Mouse (Mus musculus): ENCODE data around the gene Trim28. TPM values are rescaled to one million over a fixed set of nuclear protein-coding genes. Genes with fewer than 3 reads are reported as not detected.

The Trim28 gene
- 112 and 127 TPM in 2 replicates for polyA plus RNA-seq (2012; rRNA removed)

DNA sequence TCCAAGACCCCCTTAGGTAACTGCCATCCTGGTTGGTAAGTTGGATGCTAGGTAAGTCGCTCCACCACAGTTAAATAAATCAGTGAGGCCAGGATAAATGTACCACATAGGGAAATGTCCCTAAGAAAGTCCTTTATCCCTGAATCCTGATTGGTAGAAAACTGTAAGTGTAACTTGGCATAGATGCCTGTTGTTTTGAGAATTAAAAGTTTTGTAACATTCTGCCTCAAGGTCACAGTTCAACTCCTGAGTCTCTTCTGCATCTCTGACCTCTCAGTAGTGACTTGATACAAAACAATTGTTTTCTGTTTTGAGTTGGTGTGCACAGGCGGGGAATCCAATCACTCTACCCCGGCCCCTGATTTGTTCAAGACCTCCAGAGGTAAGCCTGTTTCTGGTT lies at the start of gene Trim28:
Gene Trim28 (plus strand): TSS at position 264 of the 400 bp plus-strand sequence.

DNA sequence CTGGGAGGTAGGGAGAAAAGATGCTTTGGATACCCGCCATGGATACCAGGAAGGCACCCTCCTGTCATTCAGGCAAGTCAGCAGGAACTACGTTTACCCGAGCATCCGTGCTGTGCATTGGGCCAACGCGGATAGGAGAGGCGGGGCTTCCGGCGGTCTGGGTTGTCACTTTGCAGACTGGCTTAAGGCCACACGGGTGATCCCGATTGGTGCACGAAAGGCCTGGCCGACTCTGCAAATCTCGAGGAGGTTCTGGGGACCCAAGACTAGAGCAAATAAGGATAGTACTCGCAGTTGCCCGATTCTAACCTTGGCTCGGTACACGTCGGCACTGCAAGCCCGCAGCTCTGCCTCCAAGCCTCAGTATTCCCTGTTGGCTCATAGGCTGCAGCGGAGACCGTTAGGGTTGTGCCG lies 33.2 kb upstream of the Trim28 start, which contains the start of gene Zfp324:
Gene Zfp324 (plus strand): TSS at position 161 of the 414 bp plus-strand sequence.

GRCm38 (mm10) chr7:12977682-12978389 lies 21.1 kb upstream of the Trim28 start, which contains the start of gene Zfp446:
Gene Zfp446, plus strand, starts transcription at chr7:12977848.

DNA sequence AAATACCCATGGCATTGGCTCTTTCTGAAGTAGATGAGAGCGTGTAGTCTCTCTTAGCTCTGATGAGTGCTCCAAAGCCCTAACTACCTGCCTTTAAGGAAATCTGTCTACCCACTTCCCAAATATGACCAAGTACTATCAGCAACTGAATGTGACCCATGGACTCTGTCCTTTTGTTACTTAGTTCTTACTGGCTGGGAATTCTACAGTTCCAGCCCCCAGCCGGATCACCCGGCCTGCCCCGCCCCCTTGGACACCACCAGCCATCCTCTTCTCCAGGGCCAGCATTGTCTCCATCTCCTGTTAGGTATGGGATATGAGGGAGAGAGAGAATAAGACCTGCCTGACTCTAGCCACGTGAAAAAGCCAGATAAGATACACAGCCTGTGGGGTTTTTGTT lies 861 bp upstream of the Trim28 start, which contains the start of gene Slc27a5:
Gene Slc27a5 (minus strand): TSS at position 140 of the 400 bp plus-strand sequence.

DNA sequence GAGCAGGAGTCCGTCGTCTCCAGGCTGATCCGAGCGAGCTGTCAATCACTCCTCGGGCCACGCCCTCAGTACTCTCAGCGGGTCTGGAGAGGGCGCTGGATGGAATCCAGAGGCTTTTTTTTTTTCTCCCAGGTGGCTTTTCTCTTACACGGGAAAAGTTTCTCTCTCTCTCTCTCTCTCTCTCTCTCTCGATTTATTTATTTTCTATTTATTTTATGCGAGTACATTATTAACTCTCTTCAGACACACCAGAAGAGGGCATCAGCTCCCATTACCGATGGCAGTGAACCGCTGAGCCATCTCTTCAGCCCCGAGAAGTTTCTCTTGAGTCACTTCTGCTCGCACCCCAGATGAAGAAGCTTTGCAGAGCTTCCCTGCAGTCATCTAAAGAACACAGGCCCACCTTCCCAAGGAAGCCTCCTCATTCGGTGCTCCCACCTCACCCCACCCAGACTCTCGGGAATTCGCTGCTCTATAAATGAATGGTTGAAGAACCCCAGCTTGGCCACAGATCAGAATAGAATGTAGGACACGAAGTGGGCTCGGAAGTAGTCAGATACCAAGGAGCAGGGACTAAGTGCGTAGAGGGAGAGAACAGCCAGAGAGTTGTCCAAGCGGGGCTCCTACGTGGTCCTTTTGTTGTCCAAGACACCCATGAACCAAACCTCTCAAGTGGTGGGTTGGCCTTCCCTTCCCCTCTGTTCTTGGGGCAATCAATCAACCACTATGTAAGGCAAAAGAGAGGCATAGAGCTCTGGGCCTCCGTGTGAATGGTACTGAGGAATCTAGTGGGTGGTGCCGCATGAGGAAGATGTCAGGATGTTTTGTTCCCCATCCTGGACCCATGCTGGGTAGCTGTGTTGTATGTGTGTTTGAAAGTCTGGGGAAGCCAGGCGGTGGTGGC lies 11.3 kb downstream of the Trim28 start, which contains the start of gene Zbtb45:
Gene Zbtb45 (minus strand): TSS at position 30 of the 904 bp plus-strand sequence.

GRCm38 (mm10) chr7:13034148-13034977 lies 35.4 kb downstream of the Trim28 start, which contains the start of gene Chmp2a:
Gene Chmp2a, minus strand, starts transcription at chr7:13034807.

DNA sequence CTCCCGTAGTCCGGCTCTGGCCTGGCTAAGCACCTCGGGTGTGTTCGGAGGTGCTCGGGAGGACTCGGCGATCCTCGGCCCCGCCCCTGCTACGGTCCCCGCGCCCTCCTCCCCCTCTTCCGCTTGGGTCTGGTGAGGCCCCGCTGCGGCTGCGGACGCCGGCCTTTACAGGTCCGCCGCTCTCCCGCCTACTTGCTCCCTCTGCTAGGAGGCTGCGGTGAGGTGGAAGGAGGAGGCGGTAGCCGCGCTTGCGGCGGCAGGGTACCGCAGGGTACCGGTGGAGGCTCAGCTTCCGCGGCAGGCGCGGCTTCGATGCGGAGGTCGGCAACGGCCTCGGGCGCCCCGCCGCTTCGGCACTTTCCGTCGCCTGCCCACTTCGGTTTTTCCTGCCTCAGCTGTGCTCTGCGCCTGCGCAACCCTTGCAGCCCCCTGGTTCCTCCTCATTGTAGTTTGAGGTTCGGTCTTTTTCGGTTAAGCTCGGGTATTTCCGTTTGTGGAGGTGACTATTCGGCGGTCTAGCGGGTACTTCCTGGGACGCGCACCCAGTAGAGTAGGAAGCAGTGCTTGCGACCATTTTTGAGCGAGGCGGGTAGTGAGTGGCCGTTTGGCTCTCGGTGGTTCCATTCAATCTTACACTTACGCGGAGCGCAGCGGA lies 39.1 kb downstream of the Trim28 start, which contains the start of gene Ube2m:
Gene Ube2m (minus strand): TSS at position 375 of the 655 bp plus-strand sequence.

GRCm38 (mm10) chr7:13054287-13055010 lies 55.5 kb downstream of the Trim28 start, which contains the start of gene Mzf1:
Gene Mzf1, minus strand, starts transcription at chr7:13054764.

Other genes starting within 250 kb of the Trim28 start
- 0.01 and 0.14 TPM in 2 replicates for gene Zscan18, start 195.5 kb upstream of the Trim28 start, polyA plus RNA-seq (2012; rRNA removed)
- gene Zfp329, start 180.3 kb upstream of the Trim28 start, polyA plus RNA-seq (2012; rRNA removed) = 0.03 and 0.14 TPM in 2 replicates
- 3.0 and 4.1 TPM in 2 replicates for gene Zfp110, start 164.4 kb upstream of the Trim28 start, polyA plus RNA-seq (2012; rRNA removed)
- gene Zfp128, start 117.9 kb upstream of the Trim28 start, polyA plus RNA-seq (2012; rRNA removed) = 0.08 and 0.09 TPM in 2 replicates
- gene Zscan22, start 101.3 kb upstream of the Trim28 start, polyA plus RNA-seq (2012; rRNA removed) = 3.3 and 4.5 TPM in 2 replicates
- 722 and 906 TPM in 2 replicates for gene Rps5, start 76.8 kb upstream of the Trim28 start, polyA plus RNA-seq (2012; rRNA removed)
- 4.4 and 15.1 TPM in 2 replicates for gene Rnf225, start 71.7 kb upstream of the Trim28 start, polyA plus RNA-seq (2012; rRNA removed)
- gene Zfp324, start 33.3 kb upstream of the Trim28 start, polyA plus RNA-seq (2012; rRNA removed) = 2.7 and 3.2 TPM in 2 replicates
- 1.7 and 2.2 TPM in 2 replicates for gene Zfp446, start 21.3 kb upstream of the Trim28 start, polyA plus RNA-seq (2012; rRNA removed)
- gene Slc27a5, start 922 bp upstream of the Trim28 start, polyA plus RNA-seq (2012; rRNA removed) = 0.25 and 0.30 TPM in 2 replicates
- 13.1 and 16.8 TPM in 2 replicates for gene Zbtb45, start 10.9 kb downstream of the Trim28 start, polyA plus RNA-seq (2012; rRNA removed)
- 26.8 and 30.0 TPM in 2 replicates for gene Chmp2a, start 35.7 kb downstream of the Trim28 start, polyA plus RNA-seq (2012; rRNA removed)
- 50.8 and 68.7 TPM in 2 replicates for gene Ube2m, start 39.2 kb downstream of the Trim28 start, polyA plus RNA-seq (2012; rRNA removed)
- 0.90 and 1.4 TPM in 2 replicates for gene Mzf1, start 55.6 kb downstream of the Trim28 start, polyA plus RNA-seq (2012; rRNA removed)
- gene Vmn1r85, start 96.1 kb downstream of the Trim28 start, polyA plus RNA-seq (2012; rRNA removed) = not detected in 2 replicates
- not detected in 2 replicates for gene Vmn1r86, start 120.8 kb downstream of the Trim28 start, polyA plus RNA-seq (2012; rRNA removed)
- not detected in 2 replicates for gene Vmn1r87, start 141.0 kb downstream of the Trim28 start, polyA plus RNA-seq (2012; rRNA removed)
- not detected in 2 replicates for gene Vmn1r88, start 160.5 kb downstream of the Trim28 start, polyA plus RNA-seq (2012; rRNA removed)
- gene Vmn1r89, start 213.9 kb downstream of the Trim28 start, polyA plus RNA-seq (2012; rRNA removed) = not detected in 2 replicates

All from stomach, adult 2 months (tissue).